Mouse (Mus musculus) layer of hippocampus, adult 11-12 months (tissue): ENCODE measurements around the gene Apc2.
"Not testable (repeated sequence)": the region's sequence is repeated elsewhere in the genome, so short reads cannot be mapped to it uniquely, and the experiment has no call there.

Experiments
- DNase-seq: peaks from one replicate; pipeline ENCODE4 v3.0.0; 2022; ENCODE audit warnings: low spot score

The Apc2 gene

DNA sequence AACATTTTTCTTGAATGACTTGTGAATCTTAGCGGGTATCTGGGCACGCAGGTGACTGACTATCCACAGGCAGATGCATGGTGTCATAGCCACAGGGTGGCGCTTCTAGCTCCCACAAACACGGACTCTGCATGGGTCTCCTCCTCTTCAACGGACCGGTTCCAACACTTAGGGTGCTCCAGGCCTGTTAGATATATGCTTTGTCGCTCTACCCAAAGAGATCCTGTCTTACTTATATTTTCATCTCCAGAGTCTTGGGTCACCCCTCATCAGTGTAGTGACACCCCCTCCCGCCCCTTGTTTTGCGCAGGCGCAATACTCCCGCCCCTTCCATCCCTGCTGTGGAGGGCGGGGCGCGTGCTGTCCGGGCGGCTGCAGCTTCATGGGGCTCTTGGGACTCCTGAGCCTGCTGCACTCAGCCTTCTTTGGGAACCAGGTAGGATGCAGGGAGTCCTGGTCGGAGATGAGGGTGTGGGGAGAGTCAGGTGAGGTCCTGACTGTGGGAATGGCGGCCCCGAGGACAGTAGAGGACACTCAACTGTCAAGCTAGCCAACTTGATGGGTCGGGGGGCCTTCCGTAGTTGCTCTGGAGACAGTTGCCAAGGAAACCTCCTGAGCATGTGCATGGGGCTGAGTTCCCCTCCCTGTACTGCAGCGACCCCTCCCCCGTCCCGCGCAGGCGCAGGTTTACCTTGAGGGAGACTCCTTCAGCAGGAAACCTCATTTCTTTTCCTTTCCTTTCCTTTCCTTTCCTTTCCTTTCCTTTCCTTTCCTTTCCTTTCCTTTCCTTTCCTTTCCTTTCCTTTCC lies at the start of gene Apc2:
Apc2 (plus strand) TSS at position 360 of the 808 bp plus-strand sequence.
- peak; percentile 82 for DNase-seq

DNA sequence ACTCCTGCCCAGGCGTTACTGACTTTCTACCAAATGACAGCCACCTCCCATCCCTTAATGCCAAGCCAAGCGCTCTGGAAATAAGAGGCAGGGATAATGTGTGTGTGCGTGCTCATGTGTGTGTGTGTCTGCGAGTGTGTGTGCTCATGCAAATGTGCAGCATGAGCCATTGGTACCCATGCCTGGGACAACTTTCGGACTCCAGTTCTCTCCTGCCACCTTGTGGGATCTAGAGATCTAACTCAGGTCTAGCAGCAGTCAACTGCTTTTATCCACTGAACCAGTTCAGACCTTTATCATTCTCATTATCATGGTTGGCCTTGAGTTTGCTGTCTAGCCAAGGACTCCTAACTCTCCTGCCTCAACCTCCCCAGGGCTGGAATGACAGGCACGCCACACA lies 47.9 kb upstream of the Apc2 start:
- DNase-seq: no peak

DNA sequence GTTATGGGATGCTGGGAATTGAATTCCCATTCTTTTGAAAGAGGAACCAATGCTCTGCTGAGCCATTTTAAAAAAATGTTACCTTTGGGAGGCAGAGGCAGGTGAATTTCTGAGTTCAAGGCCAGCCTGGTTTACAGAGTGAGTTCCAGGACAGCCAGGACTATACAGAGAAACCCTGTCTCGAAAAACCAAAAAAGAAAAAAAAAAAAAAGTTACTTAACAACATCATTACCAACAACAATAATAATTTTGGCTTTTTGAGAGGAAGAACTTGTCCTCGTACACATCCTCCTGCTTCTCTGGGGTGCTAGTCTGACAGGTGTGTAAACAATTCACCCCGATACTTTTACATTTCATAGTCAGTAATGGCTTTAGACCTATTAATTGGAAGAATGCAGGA lies 47.3 kb upstream of the Apc2 start:
- not testable (repeated sequence) for DNase-seq

DNA sequence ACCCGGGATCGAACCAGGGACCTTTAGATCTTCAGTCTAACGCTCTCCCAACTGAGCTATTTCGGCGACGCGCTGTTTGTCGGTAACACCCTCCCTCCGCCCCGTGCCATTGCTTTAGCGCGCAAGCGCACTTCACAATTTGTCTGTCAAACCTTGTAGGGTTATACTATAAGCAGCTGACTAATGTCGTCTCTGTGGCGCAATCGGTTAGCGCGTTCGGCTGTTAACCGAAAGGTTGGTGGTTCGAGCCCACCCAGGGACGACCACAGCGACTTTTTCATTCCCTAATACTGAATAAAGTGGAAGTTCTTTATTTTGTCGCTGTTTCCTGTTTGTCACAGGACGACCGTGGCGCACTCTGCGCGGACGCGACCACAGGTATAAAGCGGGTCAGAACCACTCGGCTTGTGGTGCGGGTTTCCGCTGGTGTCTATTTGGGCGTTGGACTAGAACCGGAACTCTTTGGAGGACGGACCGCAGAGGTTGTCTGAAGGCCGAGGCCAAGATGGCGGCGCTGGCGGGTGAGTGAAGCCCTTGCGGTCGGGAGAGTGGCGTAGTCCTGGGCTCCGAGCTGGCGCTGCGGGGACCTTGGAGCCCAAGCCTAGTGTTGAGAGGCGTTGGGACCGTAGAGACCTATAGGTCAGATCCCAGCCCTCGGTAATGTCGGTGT lies 46.7 kb upstream of the Apc2 start, which contains the start of gene Ndufs7:
Ndufs7 (plus strand) TSS at position 151 of the 670 bp plus-strand sequence.
- peak; percentile 96 for DNase-seq

DNA sequence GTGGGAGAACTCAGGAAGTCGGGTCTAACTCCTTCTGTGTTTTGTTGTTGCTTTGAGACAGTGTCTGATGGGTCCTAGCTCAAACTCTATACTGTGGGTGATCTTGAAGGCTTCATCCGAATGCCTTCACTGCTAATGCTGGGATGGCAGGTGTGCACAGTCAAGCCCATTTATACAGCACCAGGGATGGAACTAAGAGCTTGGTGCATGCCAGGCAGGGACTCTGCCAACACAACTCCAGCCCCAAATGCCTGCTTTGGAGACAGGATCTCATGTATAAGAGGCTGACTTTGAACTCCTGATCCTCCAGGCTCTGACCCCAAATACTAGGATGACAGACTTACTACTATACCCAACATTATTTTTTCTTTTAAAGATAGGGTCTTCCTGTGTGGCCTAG lies 45.7 kb upstream of the Apc2 start:
- no peak for DNase-seq

GRCm38 (mm10) chr10:80250573-80250972 lies 45.2 kb upstream of the Apc2 start:
- DNase-seq: no peak

- no peak for DNase-seq
Measured at GRCm38 (mm10) chr10:80252011-80252410, 43.8 kb upstream of the Apc2 start.

- no peak for DNase-seq
Measured at GRCm38 (mm10) chr10:80252493-80253274, 43.1 kb upstream of the Apc2 start.

GRCm38 (mm10) chr10:80253551-80253950 lies 42.2 kb upstream of the Apc2 start:
- no peak for DNase-seq

DNA sequence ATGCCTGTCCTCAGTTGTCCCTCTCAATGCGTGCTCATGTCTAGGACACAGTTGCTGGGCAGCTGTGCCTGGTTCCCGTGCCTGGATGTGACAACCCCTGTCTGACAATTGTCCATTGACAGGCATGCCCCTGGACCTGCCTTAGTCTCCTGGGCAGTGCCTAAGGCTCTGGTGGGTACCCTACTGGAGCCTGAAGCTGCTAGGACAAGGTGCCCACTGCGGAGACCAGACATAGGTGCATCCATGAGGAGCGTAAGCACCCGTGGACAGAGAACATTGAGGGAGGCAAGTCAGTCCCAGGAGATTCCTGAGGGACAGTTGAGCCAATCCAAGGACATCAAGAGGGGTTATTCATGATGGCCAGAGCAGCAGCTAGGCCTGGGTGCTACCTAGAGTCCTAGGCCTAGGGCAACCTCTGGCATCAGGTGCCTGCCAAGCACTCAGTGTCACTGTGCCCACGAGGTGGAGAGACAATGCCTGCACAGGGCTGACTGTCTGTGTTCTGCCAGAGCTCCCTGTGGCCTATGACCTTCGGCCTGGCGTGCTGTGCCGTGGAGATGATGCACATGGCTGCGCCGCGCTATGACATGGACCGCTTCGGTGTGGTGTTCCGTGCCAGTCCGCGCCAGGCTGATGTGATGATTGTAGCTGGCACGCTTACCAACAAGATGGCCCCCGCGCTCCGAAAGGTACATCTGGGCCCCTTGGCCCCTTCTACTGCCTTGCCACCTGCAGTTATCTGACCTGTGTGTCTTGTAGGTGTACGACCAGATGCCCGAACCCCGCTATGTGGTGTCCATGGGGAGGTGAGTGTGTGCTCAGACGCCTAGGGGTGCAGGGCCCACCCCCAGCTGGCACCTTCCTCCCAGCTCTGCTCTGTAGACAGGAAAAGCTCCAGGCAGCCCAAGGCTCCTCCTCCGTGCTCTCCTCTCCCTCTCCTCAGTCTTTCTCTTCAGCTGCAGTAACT lies 41.2 kb upstream of the Apc2 start:
- DNase-seq: no peak

DNA sequence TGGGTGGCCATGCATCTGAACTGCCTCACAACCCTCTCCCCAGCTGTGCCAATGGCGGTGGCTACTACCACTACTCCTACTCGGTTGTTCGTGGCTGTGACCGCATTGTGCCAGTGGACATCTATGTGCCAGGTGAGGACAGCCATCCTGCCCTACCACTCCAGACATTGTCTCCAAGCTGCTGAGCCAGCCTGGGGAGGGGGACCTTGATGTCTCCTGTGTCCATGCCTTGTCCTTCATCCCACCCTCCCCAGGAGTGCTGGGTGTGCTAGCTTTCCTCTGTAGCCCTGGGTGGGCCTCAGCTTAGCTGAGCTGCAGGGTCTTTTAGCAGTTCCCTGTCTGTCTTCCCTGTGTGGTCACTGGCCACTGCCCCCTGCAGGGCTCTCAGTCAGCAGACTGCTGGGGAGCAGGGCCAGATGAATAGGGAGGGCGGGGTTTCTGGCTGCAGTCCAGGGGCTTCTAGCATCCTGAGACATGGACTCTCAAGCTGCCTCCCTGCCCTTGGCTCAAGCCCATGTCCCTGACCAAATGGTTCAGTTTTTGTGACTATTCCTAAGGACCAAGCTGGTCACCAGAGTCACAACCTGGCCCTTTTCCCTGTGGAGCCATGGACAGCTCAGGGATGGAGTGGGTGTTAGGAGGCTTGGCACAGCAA lies 39.8 kb upstream of the Apc2 start:
- no peak for DNase-seq

- no peak for DNase-seq
Measured at GRCm38 (mm10) chr10:80257936-80258335, 37.8 kb upstream of the Apc2 start.

- DNase-seq: no peak
Measured at GRCm38 (mm10) chr10:80258752-80259462, 36.9 kb upstream of the Apc2 start.

DNA sequence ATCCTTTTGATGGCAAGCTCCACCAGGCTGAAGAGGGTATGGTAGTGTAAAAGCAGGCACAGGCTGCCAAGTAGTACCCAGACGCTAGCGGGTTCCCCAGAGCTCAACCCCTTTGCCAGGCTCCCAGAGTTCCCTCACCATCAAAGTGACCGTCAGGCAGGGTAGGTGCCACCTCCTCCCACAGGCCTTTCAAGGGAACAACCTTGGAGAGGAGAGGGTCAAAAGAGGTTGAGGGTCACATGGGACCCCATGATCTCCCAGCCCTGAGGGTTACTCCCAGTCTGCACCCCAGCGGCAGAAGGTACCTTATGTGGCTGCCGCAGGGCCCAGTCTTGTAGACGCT lies 36.3 kb upstream of the Apc2 start:
- DNase-seq: no peak

DNA sequence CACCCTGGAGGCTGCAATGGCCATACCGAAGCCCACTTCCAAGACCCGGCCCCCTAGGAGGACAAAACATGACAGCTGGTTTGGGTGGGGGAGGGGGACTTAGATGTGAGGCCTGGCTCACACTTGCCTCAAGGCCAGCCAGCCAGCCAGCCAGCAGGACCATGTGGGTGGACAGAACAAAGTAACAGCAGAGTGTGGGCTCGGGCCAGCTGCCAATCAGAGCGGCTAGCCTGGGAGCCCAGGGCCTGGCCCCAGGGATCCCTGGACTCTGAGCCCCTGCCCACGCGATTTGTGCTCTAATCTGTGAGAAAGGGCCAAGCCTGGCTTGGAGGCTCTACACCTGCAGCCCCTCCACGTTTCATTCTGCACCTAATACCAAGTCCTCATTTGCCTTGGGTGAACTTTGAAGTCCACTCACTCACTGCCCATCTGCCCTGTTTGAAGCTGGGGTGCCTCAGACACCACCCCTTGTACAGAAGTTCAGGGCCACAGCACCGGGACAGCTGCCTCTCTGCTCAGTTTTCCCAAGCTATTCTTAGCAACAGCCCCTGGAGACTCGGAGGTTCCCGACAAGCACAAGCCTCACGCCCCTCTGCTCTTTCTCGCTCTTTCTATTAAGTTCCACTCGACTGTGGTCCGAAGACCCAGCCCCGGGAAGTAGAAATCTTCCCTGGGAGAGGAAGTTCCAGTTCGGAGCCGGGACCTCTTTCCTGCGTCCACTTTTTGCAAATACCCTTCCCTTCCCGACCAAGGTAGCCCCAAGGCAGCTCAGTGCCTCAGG lies 35.7 kb upstream of the Apc2 start:
- peak; percentile 76 for DNase-seq

DNA sequence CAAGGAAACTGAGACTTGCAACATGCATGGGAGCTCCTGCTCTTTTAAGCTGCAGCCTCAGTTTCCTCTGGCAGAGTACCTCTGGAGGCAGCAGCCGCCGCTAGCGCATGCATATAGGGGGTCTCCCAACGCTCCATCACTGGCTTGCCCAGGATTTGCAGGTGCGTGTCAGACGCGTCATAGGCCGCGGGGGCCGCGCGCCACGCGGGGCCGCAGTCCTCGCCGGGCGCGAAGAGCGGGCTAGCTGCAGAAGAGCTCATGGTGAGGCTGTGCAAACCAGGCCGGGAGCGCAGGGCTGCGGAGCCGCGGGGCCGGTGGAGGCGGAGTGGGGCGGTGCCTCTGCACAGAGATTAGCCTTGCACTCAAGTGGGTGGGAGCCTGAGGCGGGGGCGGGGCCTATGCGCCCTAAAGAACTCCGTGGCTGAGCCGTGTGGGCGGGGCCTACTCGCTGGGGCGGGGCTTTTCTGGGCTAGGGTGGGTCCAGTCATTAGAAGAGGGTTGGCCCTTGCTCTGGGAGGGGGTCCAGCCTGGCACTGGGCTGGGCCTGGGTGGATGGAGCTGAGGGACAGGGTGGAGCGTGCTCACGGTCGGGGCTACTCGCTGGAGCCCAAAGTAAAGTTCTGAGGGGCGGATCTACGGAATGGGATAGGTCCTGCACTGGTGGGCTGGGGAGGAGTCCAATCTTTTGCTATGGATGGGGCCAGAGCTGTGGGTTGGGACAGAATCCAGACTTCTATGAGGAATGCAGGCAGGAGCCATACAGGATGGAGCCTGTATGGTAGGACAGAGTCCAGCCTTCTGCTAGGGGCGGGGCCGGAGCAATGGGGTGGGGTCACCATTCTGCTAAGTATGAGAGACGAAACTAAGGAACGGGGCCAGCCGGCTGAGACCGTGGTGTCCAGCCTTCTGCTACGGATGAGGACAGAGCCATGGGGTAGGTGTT lies 34.9 kb upstream of the Apc2 start, which contains the start of the genes Gamt and Dazap1:
Gamt (minus strand) TSS at position 371 of the 943 bp plus-strand sequence.
Dazap1 (plus strand) TSS at position 845 of the 943 bp plus-strand sequence.
- DNase-seq: peak; percentile 95

GRCm38 (mm10) chr10:80261585-80261968 lies 34.2 kb upstream of the Apc2 start:
- DNase-seq: peak; percentile 95

DNA sequence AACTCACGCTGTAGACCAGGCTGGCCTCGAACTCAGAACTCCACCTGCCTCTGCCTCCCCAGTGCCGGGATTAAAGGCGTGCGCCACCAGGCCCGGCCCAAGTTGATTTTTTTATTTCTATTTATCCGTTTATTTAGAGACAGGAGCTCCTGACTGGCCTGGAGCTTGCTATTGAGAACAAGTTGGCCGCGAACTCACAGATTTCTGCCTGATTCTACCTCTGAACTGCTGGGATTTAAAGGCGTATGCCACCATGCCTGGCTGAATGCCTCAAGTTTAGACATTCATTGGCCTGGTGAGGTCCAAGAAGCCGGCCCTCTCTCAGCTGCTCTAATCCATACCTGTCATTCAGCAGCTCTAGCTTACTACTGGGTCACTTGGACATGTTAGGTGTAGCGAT lies 33.6 kb upstream of the Apc2 start:
- DNase-seq: no peak
